Mouse (Mus musculus): ENCODE results near the gene Olfr63. TPM values are rescaled to one million over a fixed set of nuclear protein-coding genes. Genes with fewer than 3 reads are reported as not detected.

Olfr63 gene
- under 1 TPM in 1 of 2 experiments, not detected in 1; 0.07 TPM for total RNA-seq (2023)

GRCm38 (mm10) chr17:33264376-33264775, at the start of gene Olfr63:
Olfr63 (plus strand) TSS chr17:33264676.

DNA sequence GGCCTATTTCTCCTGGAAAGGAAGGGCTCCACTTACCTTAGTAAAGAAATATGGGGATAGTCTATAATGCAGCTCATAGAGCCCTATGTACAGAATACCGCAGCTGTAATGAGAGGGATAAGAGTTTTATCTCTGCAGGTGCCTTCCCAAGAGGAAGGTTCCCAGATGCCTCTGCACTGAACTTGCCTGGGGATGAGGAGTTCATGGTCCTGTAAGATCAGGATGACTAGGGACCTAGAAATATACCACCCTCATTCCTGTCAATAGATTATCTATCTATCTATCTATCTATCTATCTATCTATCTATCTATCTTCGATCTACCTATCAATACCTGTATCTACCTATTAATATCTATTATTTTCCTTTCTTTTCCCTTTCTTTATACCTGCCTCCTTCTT, 42.9 kb upstream of the Olfr63 start, which contains the start of gene Olfr1564:
Olfr1564 (minus strand) TSS at position 101 of the 400 bp plus-strand sequence.

DNA sequence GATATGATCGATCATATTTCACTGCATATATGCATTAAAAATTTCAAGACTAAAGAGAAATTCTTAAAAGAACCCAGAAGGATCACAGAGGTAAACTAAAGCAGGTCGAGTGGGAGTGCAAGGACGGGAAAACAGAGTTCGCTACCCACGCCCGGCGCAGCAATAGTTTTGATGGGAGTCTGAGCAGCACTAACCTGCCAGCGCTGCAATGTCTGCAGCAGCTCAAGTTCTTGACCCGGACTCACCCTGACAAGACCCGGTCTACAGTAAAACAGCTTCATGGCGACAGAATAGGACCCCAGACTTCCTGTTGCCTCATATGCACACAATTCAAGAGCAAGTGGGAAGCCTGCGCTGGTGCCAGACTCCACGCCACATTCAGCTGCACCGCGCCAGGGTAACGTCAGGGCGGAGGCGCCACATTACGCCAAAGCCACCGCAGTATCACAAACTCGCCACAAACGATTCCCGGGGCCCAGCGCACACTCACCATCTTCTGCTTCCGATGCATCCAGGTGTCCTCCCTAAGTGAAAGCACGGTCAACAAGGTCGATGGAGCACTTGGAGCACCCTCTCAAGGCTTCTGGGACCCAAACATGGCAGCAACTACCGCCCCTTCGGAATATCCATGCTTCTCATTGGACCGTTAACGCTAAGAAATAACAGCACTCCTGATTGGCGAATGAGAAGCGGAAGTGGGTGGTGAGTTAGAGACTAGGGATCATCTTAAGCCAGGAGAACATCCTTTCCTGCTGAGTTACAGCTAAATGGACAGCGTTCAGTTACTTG, 9.8 kb upstream of the Olfr63 start, which contains the start of gene Zfp955a:
Zfp955a (minus strand) TSS at position 616 of the 789 bp plus-strand sequence.

DNA sequence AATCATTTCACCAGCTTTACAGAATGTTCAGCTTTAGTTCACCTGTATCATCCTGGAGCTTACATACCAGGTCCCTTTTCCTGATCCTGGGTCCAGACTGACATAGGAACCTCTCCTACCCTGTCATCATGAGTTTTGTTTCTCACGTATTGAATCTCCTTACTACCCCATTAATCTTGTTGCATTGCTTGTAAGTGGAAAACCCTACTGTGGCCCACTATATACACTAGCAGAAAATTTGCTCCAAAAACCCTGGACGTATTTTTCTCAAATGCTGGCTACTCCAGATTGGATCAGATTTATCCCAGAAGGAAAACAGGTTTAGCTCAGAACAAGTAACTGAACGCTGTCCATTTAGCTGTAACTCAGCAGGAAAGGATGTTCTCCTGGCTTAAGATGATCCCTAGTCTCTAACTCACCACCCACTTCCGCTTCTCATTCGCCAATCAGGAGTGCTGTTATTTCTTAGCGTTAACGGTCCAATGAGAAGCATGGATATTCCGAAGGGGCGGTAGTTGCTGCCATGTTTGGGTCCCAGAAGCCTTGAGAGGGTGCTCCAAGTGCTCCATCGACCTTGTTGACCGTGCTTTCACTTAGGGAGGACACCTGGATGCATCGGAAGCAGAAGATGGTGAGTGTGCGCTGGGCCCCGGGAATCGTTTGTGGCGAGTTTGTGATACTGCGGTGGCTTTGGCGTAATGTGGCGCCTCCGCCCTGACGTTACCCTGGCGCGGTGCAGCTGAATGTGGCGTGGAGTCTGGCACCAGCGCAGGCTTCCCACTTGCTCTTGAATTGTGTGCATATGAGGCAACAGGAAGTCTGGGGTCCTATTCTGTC, 24.8 kb downstream of the Olfr63 start, which contains the start of gene Zfp955b:
Zfp955b (plus strand) TSS at position 506 of the 837 bp plus-strand sequence.

Other genes with a start within 250 kb of the Olfr63 start
- gene Zfp763, start 231.3 kb upstream of the Olfr63 start, total RNA-seq (2023): 1 to 10 TPM in 1 of 2 experiments, under 1 TPM in 1; 0.84 to 1.5 TPM
- gene 4921501E09Rik, start 196.6 kb upstream of the Olfr63 start, total RNA-seq (2023): not detected
- gene Zfp563, start 175.4 kb upstream of the Olfr63 start, total RNA-seq (2023): 1 to 10 TPM; 1.8 to 2.8 TPM
- not detected for gene Morc2b, start 125.0 kb upstream of the Olfr63 start, total RNA-seq (2023)
- not detected for gene Olfr55, start 96.2 kb upstream of the Olfr63 start, total RNA-seq (2023)
- gene Olfr239, start 73.4 kb upstream of the Olfr63 start, total RNA-seq (2023): not detected
- gene Olfr1564, start 43.0 kb upstream of the Olfr63 start, total RNA-seq (2023): not detected
- 1 to 10 TPM; 1.8 to 2.2 TPM for gene Zfp955a, start 9.5 kb upstream of the Olfr63 start, total RNA-seq (2023)
- gene Zfp955b, start 24.9 kb downstream of the Olfr63 start, total RNA-seq (2023): 1 to 10 TPM; 2.6 TPM
- 1 to 10 TPM; 5.4 to 5.7 TPM for gene Zfp81, start 94.2 kb downstream of the Olfr63 start, total RNA-seq (2023)
- 1 to 10 TPM; 7.0 to 7.8 TPM for gene Zfp101, start 130.0 kb downstream of the Olfr63 start, total RNA-seq (2023)
- not detected for gene Actl9, start 168.2 kb downstream of the Olfr63 start, total RNA-seq (2023)